In genomic region chr13:17695898-17696580, GRCm38 (mm10) we compare ENCODE assay signal across 8 mouse cellular contexts. TPM values are rescaled to one million over a fixed set of nuclear protein-coding genes. Genes with fewer than 3 reads are reported as not detected.
DNase-seq lines count a peak whose midpoint lies in the region; ATAC-seq lines count a peak whose summit lies in the region.

No protein-coding gene starts in this region.

- H3K36me3 ChIP-seq in embryonic facial prominence, embryonic 12.5 days, result no peaks in the 10 kb centered on the region
- no peaks in the 10 kb centered on the region for H3K36me3 ChIP-seq in limb, embryonic 13.5 days
- H3K36me3 ChIP-seq in stomach, embryonic 16.5 days (ENCODE audit: control insufficient read depth, insufficient read depth, low read length), result no peaks in the 10 kb centered on the region

- 10% methylated on average over 7 of the region's 7 CpGs for WGBS in embryonic facial prominence, embryonic 12.5 days
- 13% methylated on average over 7 of the region's 7 CpGs for WGBS in limb, embryonic 13.5 days
- 7% methylated on average over 7 of the region's 7 CpGs for WGBS in stomach, embryonic 16.5 days

- peak overlapping the region; percentile 59 for H3K4me2 ChIP-seq in embryonic facial prominence, embryonic 12.5 days (replicated peaks)
- H3K4me2 ChIP-seq in limb, embryonic 13.5 days (replicated peaks), result peak overlapping the region; percentile 73
- peak overlapping the region; percentile 81 for H3K4me2 ChIP-seq in stomach, embryonic 16.5 days (ENCODE audit: low read depth, low read length)

- H3K27ac ChIP-seq in embryonic facial prominence, embryonic 12.5 days, result peak overlapping the region; percentile 90; the same call in 1 of the 2 replicates
- peak overlapping the region; percentile 91 for H3K27ac ChIP-seq in limb, embryonic 13.5 days
- peak overlapping the region; percentile 95 for H3K27ac ChIP-seq in stomach, embryonic 16.5 days (ENCODE audit: low read length)

- H3K4me1 ChIP-seq in embryonic facial prominence, embryonic 12.5 days, result no peaks in the 10 kb centered on the region
- H3K4me1 ChIP-seq in limb, embryonic 13.5 days, result peaks cover 11% of the 10 kb centered on the region
- H3K4me1 ChIP-seq in stomach, embryonic 16.5 days (ENCODE audit: control insufficient read depth, insufficient read depth, low read length), result peaks cover 3% of the 10 kb centered on the region; the same call in 1 of the 2 replicates

- no peaks in the 10 kb centered on the region for H3K9me3 ChIP-seq in embryonic facial prominence, embryonic 12.5 days
- H3K9me3 ChIP-seq in limb, embryonic 13.5 days, result no peaks in the 10 kb centered on the region
- no peaks in the 10 kb centered on the region for H3K9me3 ChIP-seq in stomach, embryonic 16.5 days (replicated peaks; ENCODE audit: control insufficient read depth, low read length)

- H3K9ac ChIP-seq in embryonic facial prominence, embryonic 12.5 days, result peak overlapping the region; percentile 92
- H3K9ac ChIP-seq in limb, embryonic 13.5 days, result peak overlapping the region; percentile 96
- peak overlapping the region; percentile 97 for H3K9ac ChIP-seq in stomach, embryonic 16.5 days (ENCODE audit: low read length)

- peak overlapping the region; percentile 79 for H3K4me3 ChIP-seq in embryonic facial prominence, embryonic 12.5 days
- peak overlapping the region; percentile 82 for H3K4me3 ChIP-seq in limb, embryonic 13.5 days
- peak overlapping the region; percentile 84 for H3K4me3 ChIP-seq in stomach, embryonic 16.5 days (replicated peaks; ENCODE audit: low read length)

- H3K27me3 ChIP-seq in embryonic facial prominence, embryonic 12.5 days, result no peaks in the 10 kb centered on the region
- H3K27me3 ChIP-seq in limb, embryonic 13.5 days, result no peaks in the 10 kb centered on the region
- H3K27me3 ChIP-seq in stomach, embryonic 16.5 days (ENCODE audit: control insufficient read depth, insufficient read depth, low read length), result no peaks in the 10 kb centered on the region

- no peak for DNase-seq in frontal cortex, postnatal 14 days (ENCODE audit: low spot score in 2 of 2)
- DNase-seq in 3T3-L1 (ENCODE audit: low read depth, low spot score), result peak; percentile 40
- no peak for DNase-seq in frontal cortex, adult 2 months (ENCODE audit: extremely low spot score in 1 of 2, low spot score in 1 of 2)
- DNase-seq in layer of hippocampus, adult 9-11 months, result no peak

- ATAC-seq in frontal cortex, adult (ENCODE audit: low TSS enrichment), result peak; percentile 17; the same call in 1 of the 2 replicates
- no peak for ATAC-seq in embryonic facial prominence, embryonic 12.5 days (ENCODE audit: insufficient number of reproducible peaks, insufficient read depth, low FRiP score, low TSS enrichment)
- no peak for ATAC-seq in limb, embryonic 13.5 days (ENCODE audit: low FRiP score, low read depth)
- ATAC-seq in stomach, embryonic 16.5 days (ENCODE audit: insufficient read depth, low FRiP score), result no peak

RNA-seq across cellular contexts. Expression of gene Sugct, which starts 0.7 kb away (rescaled TPM):
- polyA plus RNA-seq in embryonic facial prominence, embryonic 12.5 days (2016; fragmentation: Nextera tagmentation; extraction: Ambion mirVana), result 5.3 and 5.6 TPM in 2 replicates
- polyA plus RNA-seq in limb, embryonic 13.5 days (2015; fragmentation: Nextera tagmentation; extraction: Ambion mirVana), result 6.1 and 6.8 TPM in 2 replicates
- polyA plus RNA-seq in stomach, embryonic 16.5 days (2015; fragmentation: Nextera tagmentation; extraction: Ambion mirVana), result 5.6 and 6.6 TPM in 2 replicates
- polyA plus RNA-seq in frontal cortex, adult 2 months (2012; rRNA removed), result 5.3 and 5.8 TPM in 2 replicates

RNA-seq across cellular contexts. Expression of gene Mplkip, which starts 1.0 kb away (rescaled TPM):
- 55.7 and 62.0 TPM in 2 replicates for polyA plus RNA-seq in embryonic facial prominence, embryonic 12.5 days (2016; fragmentation: Nextera tagmentation; extraction: Ambion mirVana)
- 46.8 and 47.7 TPM in 2 replicates for polyA plus RNA-seq in limb, embryonic 13.5 days (2015; fragmentation: Nextera tagmentation; extraction: Ambion mirVana)
- 31.7 and 34.5 TPM in 2 replicates for polyA plus RNA-seq in stomach, embryonic 16.5 days (2015; fragmentation: Nextera tagmentation; extraction: Ambion mirVana)
- 7.7 and 10.8 TPM in 2 replicates for polyA plus RNA-seq in frontal cortex, adult 2 months (2012; rRNA removed)
